Mouse (Mus musculus): ENCODE data around the gene Apof.

The Apof gene

GRCm38 (mm10) chr10:128268371-128268770, at the start of gene Apof:
TSS of gene Apof (plus strand) at chr10:128268671.
- in situ Hi-C loops (cut with MboI; ENCODE audit: unreplicated experiment in 2 of 2) = no loop called here

GRCm38 (mm10) chr10:128221533-128222286, 46.8 kb upstream of the Apof start:
- in situ Hi-C loops (cut with MboI; ENCODE audit: unreplicated experiment in 2 of 2) = no loop called here

GRCm38 (mm10) chr10:128225064-128225463, 43.4 kb upstream of the Apof start:
- in situ Hi-C loops (cut with MboI; ENCODE audit: unreplicated experiment in 2 of 2) = no loop called here

- in situ Hi-C loops (cut with MboI; ENCODE audit: unreplicated experiment in 2 of 2) = no loop called here
Observed at GRCm38 (mm10) chr10:128225538-128225937, 42.9 kb upstream of the Apof start, which contains the start of gene Mip. TSS of gene Mip (plus strand) at chr10:128225838.

- in situ Hi-C loops (cut with MboI; ENCODE audit: unreplicated experiment in 2 of 2) = no loop called here
Observed at GRCm38 (mm10) chr10:128227592-128227991, 40.9 kb upstream of the Apof start.

GRCm38 (mm10) chr10:128228009-128228408, 40.5 kb upstream of the Apof start:
- in situ Hi-C loops (cut with MboI; ENCODE audit: unreplicated experiment in 2 of 2) = no loop called here

- in situ Hi-C loops (cut with MboI; ENCODE audit: unreplicated experiment in 2 of 2) = no loop called here
Observed at GRCm38 (mm10) chr10:128230582-128230981, 37.9 kb upstream of the Apof start.

GRCm38 (mm10) chr10:128231146-128231545, 37.3 kb upstream of the Apof start:
- in situ Hi-C loops (cut with MboI; ENCODE audit: unreplicated experiment in 2 of 2) = no loop called here

GRCm38 (mm10) chr10:128231697-128232419, 36.6 kb upstream of the Apof start, which contains the start of gene Timeless:
TSS of gene Timeless (plus strand) at chr10:128232065.
- in situ Hi-C loops (cut with MboI; ENCODE audit: unreplicated experiment in 2 of 2) = no loop called here

GRCm38 (mm10) chr10:128232420-128232985, 36.0 kb upstream of the Apof start:
- in situ Hi-C loops (cut with MboI; ENCODE audit: unreplicated experiment in 2 of 2) = no loop called here

- in situ Hi-C loops (cut with MboI; ENCODE audit: unreplicated experiment in 2 of 2) = no loop called here
Observed at GRCm38 (mm10) chr10:128236321-128236720, 32.1 kb upstream of the Apof start.

GRCm38 (mm10) chr10:128237807-128238480, 30.5 kb upstream of the Apof start:
- in situ Hi-C loops (cut with MboI; ENCODE audit: unreplicated experiment in 2 of 2) = no loop called here

- in situ Hi-C loops (cut with MboI; ENCODE audit: unreplicated experiment in 2 of 2) = no loop called here
Observed at GRCm38 (mm10) chr10:128239140-128239539, 29.3 kb upstream of the Apof start.

GRCm38 (mm10) chr10:128240131-128240530, 28.3 kb upstream of the Apof start:
- in situ Hi-C loops (cut with MboI; ENCODE audit: unreplicated experiment in 2 of 2) = no loop called here

- in situ Hi-C loops (cut with MboI; ENCODE audit: unreplicated experiment in 2 of 2) = no loop called here
Observed at GRCm38 (mm10) chr10:128243252-128243651, 25.2 kb upstream of the Apof start.

GRCm38 (mm10) chr10:128244121-128244520, 24.4 kb upstream of the Apof start:
- in situ Hi-C loops (cut with MboI; ENCODE audit: unreplicated experiment in 2 of 2) = no loop called here

GRCm38 (mm10) chr10:128247020-128247732, 21.3 kb upstream of the Apof start:
- in situ Hi-C loops (cut with MboI; ENCODE audit: unreplicated experiment in 2 of 2) = no loop called here

GRCm38 (mm10) chr10:128250565-128250964, 17.9 kb upstream of the Apof start:
- in situ Hi-C loops (cut with MboI; ENCODE audit: unreplicated experiment in 2 of 2) = no loop called here

- in situ Hi-C loops (cut with MboI; ENCODE audit: unreplicated experiment in 2 of 2) = no loop called here
Observed at GRCm38 (mm10) chr10:128253677-128254255, 14.7 kb upstream of the Apof start, which contains the start of gene Apon. TSS of gene Apon (plus strand) at chr10:128254096.

- in situ Hi-C loops (cut with MboI; ENCODE audit: unreplicated experiment in 2 of 2) = no loop called here
Observed at GRCm38 (mm10) chr10:128255925-128256324, 12.5 kb upstream of the Apof start.

Measured in v-Abl transformed pro-B cells (cell line).